8 mouse cellular contexts compared by ENCODE assay signal in genomic region chr17:46857361-46857902, GRCm38 (mm10). TPM values are rescaled to one million over a fixed set of nuclear protein-coding genes. Genes with fewer than 3 reads are reported as not detected.
DNase-seq lines count a peak whose midpoint lies in the region; ATAC-seq lines count a peak whose summit lies in the region.

No protein-coding gene starts in this region.

- no peaks in the 10 kb centered on the region for H3K27me3 ChIP-seq in hindbrain, embryonic 10.5 days (ENCODE audit: insufficient read depth, poor library complexity, severe bottlenecking)

- peak; percentile 56 for ATAC-seq in frontal cortex, adult (ENCODE audit: low TSS enrichment)

- H3K27ac ChIP-seq in hindbrain, embryonic 10.5 days: peak overlapping the region; percentile 100

- no peaks in the 10 kb centered on the region for H3K36me3 ChIP-seq in hindbrain, embryonic 10.5 days

- peaks cover 42% of the 10 kb centered on the region for H3K4me1 ChIP-seq in hindbrain, embryonic 10.5 days (replicated peaks)

- peak overlapping the region; percentile 94 for H3K4me3 ChIP-seq in hindbrain, embryonic 10.5 days

- no peaks in the 10 kb centered on the region for H3K9me3 ChIP-seq in hindbrain, embryonic 10.5 days

- 1% methylated on average over 49 of the region's 52 CpGs for WGBS in hindbrain, embryonic 10.5 days

- DNase-seq in Muller cell, postnatal 12 days (ENCODE audit: inconsistent ontology term): peak; percentile 94
- DNase-seq in cerebellum, adult 9-10 months: peak; percentile 73
- peak; percentile 87 for DNase-seq in hindbrain, embryonic 10.5 days (ENCODE audit: low spot score)
- DNase-seq in layer of hippocampus, postnatal 25 days (ENCODE audit: extremely low spot score in 1 of 2, low spot score in 1 of 2): peak; percentile 73
- DNase-seq in lung, postnatal 14 days: peak; percentile 80
- peak; percentile 82 for DNase-seq in retina, embryonic 14.5 days (ENCODE audit: low spot score)
- DNase-seq in urinary bladder, adult 2 months (ENCODE audit: low spot score): peak; percentile 80

RNA-seq across cellular contexts. Expression of gene Bicral, which starts 0.8 kb away (rescaled TPM):
- polyA plus RNA-seq in hindbrain, embryonic 10.5 days (2016; fragmentation: Nextera tagmentation; extraction: Ambion mirVana): 3.8 and 4.2 TPM in 2 replicates
- total RNA-seq in layer of hippocampus, postnatal 25 days (2021): 10 to 100 TPM; 47.5 to 60.3 TPM
- polyA plus RNA-seq in urinary bladder, adult 2 months (2012; rRNA removed): 9.1 and 15.2 TPM in 2 replicates

RNA-seq across cellular contexts. Expression of gene Tbcc, which starts 33.1 kb away (rescaled TPM):
- 55.1 and 80.2 TPM in 2 replicates for polyA plus RNA-seq in hindbrain, embryonic 10.5 days (2016; fragmentation: Nextera tagmentation; extraction: Ambion mirVana)
- total RNA-seq in layer of hippocampus, postnatal 25 days (2021): 10 to 100 TPM; 34.6 to 36.7 TPM
- 20.3 and 21.5 TPM in 2 replicates for polyA plus RNA-seq in urinary bladder, adult 2 months (2012; rRNA removed)

RNA-seq across cellular contexts. Expression of gene Prph2, which starts 52.8 kb away (rescaled TPM):
- polyA plus RNA-seq in hindbrain, embryonic 10.5 days (2016; fragmentation: Nextera tagmentation; extraction: Ambion mirVana): not detected in 2 replicates
- not detected for total RNA-seq in layer of hippocampus, postnatal 25 days (2021)
- not detected in 2 replicates for polyA plus RNA-seq in urinary bladder, adult 2 months (2012; rRNA removed)

Comparison
In these comparisons a context has a peak if more than half of its experiments do, and no peak if none do; other contexts are left out.
1. Peak in every context shown above with its lines: DNase-seq, ATAC-seq, H3K4me3 ChIP-seq and H3K27ac ChIP-seq.